Mouse (Mus musculus) adrenal gland, adult (tissue): ENCODE results near the gene Hspb6.

ENCODE experiments used
- DNase-seq, 2 experiments: peaks; one replicate each; pipeline ENCODE4 v3.0.0; 2022 to 2023; ENCODE audit warnings: low spot score in 1 of 2; ENCODE audit not compliant: inconsistent age in 2 of 2

The Hspb6 gene

DNA sequence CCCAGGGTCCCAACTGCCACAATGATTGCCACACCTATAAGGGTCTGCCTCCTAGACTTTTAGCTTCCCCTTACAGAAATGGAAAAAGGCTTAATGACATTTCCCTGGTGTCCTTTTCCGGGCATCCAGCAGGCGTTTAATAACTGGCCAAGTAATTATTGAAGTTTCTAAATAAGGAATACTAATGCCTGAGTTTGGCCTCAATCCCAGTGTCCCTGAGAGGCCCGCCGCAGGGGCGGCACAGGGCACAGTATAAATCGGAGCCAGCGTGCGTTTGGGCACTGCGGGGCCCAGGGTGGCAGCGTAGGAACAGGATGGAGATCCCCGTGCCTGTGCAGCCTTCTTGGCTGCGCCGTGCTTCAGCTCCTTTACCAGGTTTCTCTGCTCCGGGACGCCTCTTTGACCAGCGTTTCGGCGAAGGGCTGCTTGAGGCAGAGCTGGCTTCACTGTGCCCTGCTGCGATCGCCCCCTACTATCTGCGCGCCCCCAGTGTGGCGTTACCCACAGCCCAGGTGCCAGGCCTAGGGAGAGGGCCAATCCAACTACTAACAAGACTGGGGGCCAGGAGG lies 1.1 kb downstream of the Hspb6 start:
- peak; percentile 85 to 95 for DNase-seq

DNA sequence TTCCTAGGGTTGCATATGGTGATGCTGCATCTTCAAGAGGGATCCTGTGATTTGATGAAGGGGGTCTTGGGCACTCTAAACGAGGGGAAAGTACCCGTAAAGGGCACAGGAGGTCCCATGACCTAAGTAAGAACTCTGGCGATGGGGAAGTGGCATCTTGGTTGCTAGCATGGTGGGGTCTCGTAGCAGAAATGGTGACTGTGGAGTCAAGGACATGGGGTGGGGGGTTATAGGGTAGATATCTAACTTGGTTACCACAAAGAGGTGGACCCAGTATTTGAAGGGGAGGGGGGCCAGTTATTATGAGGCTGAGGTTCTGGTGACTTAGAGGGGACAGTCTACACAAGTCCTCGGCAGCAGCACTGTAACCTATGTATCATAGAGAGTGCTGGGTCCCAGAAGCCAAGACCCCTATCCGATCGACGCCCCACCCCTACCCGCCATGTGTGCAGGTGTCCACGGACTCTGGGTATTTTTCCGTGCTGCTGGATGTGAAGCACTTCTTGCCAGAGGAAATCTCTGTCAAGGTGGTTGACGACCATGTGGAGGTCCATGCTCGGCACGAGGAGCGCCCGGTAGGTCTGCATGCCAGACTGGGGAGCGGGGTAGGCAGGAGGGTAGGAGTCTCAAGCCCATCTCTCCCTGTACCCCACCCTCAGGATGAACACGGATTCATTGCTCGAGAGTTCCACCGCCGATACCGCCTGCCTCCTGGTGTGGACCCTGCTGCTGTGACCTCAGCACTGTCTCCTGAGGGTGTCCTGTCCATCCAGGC lies 2.0 kb downstream of the Hspb6 start:
- DNase-seq: peak in 1 of 2 experiments; percentile 61

DNA sequence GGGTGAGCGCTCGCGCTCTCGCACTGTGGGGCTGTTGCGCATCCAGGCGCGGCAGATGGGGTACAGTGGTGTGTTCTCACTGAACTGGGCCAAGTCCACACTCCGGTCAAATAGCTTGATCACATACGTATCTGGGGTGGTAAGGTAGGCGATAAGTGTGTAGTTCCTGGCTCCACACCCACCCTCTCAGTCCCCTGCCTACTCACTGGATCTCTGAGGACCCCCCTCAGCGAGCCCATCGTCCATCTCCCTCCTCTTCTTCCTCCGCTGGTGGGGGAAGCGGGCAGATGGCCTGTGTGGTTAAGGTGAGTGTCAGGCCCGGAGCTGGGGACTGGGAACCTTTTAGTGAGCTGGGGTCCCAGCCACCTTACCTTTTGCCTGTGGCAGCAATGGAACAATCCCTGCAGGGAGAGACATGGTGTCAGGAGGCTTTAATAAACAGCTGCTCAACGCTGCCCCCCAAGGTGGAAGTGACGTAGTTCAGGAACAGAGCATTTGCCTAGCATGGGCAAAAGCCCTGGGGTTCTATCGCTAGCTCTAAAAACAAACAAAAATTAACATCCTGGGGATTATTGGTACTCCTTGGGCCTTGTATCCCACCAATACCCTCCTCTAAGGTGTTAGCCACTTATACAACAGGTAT lies 5.0 kb downstream of the Hspb6 start:
- peak in 1 of 2 experiments; percentile 60 for DNase-seq

DNA sequence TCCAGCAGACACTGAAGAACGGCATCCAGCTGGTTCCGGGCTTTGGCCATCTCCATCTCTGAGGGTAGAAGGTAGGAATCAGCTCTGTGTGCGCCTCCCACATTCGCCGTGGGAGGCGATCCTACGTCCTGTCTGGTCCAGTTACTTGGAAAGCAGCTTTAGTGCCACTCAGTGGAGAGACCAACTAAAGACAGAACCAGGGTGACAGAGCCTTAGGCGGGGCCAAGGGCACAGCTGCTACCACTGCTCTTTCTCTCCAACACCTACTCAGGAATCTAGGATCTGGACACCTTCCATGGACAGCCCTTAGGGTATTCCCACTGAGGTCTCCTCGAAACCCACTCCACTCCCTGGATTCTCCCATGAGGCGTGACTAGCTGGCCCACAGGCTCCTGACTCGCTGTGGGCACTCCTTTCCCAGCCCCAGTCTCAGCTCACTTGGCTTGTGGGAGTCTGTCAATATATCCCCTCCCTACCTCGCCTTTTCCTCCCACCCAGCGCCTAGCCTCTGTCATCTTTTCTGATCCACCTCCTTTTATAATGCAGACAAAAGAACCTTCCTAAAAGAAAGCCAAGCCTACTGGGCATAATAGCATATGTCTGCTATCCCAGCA lies 6.0 kb downstream of the Hspb6 start:
- peak in 1 of 2 experiments; percentile 65 for DNase-seq

DNA sequence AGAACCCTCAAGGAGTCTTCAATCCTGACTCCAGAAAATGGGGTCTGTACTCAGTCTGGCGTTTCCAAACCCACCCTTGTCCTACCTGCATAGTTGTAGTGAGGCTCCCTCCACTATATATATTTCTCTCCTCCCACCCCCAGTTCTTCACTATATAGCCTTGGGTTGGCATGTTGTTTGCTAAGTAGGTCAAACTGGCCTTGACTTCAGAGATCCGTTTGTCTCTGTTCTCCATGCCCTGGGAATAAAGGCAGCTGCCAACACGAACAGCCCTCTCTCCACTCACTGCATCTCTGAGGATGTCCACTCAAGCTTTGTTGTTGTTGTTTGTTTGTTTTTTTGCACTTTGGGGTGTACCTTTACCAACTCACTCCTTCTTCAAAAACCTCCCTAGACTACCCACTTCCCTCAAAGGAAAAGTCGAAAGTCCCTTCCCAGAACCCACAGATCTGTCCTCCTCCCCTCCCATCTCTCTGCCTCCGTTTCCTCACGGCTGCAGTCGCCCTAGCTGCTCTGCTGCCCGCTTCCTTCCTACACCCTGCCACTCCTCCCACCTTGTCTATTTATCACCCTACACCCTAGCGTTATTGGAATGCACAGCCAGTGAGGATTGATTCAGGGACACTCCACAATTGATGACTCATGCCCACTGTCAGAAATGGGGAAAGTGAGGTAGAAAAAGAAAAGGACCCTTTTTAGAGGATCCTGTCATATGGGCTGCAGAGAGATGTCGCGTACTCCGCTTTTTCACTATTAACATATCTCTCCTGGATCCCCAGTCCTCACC lies 6.9 kb downstream of the Hspb6 start:
- no peak for DNase-seq

DNA sequence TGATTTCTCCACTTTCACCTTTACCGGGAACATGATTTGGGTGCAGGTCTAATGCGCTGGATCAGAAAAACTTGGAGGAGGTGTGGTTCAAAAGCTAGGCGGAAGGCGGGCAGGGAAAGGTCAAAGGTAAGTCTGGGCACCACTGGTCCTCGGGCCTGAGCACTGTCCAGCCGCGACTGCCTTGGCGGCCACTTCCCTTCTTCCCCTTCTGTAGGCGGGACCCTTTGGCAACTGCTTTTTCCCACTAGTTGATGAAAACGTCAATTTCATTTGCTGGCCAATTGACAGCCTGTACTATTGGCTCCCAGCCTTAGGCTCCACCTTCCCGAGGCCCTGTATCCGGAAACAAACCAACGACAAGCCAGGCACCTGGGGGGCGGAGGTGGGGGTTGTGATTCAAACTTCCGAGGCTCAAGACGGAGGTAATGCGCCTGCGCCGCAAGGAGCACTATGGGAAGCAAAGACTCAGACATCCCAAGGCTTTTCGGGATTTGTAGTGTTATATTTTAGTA lies 7.5 kb downstream of the Hspb6 start, which contains the start of gene Lin37:
Lin37 (minus strand) TSS at position 396 of the 512 bp plus-strand sequence.
- peak; percentile 98 to 99 for DNase-seq

DNA sequence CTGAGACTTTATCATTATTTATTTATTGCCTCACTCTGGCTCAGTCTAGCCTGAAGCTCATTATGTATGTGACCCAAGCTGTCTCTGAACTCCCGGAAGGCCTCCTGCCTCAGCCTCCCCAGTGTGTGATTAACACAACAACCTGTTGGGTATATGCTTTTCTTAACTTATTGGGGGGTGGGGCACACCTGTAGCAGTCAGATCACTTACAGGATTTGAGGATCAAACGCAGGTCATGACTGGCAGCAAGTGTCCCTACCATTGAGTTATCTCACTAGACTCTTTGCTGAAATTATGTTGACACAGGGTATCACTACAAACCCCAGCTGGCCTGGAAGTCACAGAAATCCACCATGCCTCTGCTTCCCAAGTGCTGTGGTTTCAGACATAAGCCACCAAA lies 8.3 kb downstream of the Hspb6 start:
- DNase-seq: peak in 1 of 2 experiments; percentile 43

DNA sequence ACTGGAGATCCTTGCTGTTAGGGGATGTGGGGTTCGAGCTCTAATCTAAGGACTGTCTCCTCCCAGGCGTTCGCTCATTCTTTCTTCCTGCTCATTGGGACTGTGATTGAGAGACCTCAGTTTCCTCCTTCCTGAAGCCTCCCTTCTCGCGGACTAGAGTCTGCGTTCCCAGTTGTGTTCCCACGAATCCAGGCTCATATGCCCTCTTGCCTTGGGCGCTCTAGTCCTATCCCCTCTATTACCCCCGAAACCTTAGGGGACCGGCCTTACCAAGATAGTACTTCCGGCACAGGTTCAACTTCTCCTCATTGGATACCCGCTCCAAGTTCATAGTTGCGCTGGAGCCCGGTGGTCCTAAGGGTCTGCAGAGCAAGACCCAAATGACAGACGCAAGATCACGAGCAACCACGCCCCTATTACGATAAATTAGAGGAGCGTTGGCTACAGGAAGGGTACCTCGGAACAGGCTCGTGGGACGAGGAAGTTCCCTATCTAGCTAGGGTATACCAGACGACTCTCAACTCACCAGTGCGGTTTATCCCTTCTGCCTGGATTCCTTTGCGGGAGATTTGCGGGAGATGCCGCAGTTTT lies 10.6 kb downstream of the Hspb6 start:
- DNase-seq: no peak

DNA sequence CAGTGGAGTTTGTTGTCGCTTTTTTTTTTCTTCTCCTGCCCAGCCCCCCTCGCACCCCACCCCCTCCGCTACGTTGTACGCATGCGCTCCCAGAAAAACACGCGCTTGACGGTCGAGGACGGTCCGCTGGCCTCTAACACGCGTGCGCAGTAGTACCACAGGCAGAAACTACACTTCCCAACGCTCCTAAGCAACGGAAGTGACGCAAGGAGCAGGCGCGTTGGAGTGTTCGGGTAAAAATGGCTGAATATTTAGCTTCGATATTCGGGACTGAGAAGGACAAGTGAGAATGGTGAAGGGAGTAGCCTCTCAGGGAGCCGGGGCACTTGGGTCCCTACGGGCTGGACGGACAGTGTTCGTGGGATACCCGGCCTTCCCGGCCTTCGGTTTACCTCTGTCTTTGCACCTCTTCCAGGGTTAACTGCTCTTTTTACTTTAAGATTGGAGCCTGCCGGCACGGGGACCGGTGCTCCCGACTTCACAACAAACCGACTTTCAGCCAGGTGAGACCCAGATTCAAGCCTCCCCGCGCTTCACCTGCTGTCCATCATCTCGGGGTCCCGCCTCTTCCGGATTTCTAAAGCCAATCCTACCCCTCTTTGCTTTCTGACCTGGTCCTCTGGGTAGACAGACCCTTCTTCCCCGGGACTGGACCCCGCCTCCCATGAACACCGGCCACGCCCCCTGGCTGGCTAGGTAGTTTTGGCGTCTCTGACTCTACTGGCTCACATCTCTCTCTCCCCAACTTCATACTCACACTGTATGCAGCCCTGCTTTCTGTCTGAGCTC lies 11.3 kb downstream of the Hspb6 start, which contains the start of the genes U2af1l4, Gm49396 and Psenen:
U2af1l4 (plus strand) TSS at position 185 of the 789 bp plus-strand sequence.
Gm49396 (plus strand) TSS at position 228 of the 789 bp plus-strand sequence.
Psenen (minus strand) TSS at position 511 of the 789 bp plus-strand sequence.
- peak; percentile 97 to 98 for DNase-seq

DNA sequence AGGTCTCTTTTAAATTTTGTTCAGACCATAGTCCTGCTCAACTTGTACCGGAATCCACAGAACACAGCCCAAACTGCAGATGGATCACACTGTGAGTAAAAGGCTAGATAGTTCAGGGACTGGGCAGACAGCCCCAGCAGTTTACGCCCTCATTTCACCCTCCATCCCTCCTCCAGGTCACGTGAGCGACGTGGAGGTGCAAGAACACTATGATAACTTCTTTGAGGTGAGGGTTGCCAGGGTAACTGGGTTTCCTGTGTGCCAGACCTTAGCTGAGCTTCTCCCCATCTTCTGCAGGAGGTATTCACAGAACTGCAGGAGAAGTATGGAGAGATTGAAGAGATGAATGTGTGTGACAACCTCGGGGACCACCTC lies 11.9 kb downstream of the Hspb6 start:
- DNase-seq: no peak

DNA sequence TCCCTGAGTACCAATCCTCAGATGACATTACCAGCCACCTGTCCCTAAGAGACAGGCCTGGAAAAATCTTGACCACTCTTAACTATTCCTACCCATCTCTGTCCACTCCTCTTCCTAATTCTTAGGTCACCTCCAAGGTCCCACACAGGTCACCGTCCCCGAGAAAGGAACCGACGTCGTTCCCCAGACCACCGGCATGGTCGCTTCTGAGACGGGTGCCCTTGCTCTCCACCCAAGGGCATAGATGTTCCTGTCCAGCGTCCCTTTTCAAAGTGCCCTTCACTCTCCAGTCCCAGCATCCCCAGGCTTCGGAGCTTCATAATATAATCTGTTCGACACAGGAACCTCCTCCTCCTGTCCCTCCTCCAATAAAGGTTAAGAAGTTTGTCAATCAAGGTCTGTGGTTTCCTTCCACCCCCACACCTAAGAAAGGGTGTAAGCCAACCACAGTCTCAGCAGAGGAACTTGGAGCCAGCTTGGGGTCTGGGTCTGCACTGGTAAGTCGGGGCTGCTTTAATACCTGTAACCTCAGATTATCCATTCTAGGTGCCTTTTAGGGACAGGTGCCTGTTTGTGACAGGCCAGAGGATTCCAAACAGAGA lies 13.1 kb downstream of the Hspb6 start, which contains the start of gene Igflr1:
Igflr1 (plus strand) TSS at position 458 of the 602 bp plus-strand sequence.
- peak in 1 of 2 experiments; percentile 9 for DNase-seq

DNA sequence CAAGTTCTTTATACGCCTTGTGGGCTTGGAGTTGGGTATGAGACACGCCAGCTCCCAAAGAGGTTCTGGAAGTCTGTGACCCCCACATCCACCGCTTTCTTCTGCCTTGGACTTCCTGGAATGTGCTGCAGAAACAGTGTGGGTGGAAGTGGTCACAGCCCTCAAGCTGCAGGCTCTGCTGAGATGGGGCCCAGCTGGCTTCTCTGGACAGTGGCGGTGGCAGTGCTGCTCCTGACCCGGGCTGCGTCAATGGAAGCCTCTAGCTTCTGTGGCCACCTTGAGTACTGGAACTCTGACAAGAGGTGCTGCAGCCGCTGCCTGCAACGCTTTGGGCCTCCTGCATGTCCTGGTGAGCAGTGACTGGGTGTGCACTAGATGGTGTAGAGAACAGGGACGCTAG lies 14.1 kb downstream of the Hspb6 start:
- no peak for DNase-seq

DNA sequence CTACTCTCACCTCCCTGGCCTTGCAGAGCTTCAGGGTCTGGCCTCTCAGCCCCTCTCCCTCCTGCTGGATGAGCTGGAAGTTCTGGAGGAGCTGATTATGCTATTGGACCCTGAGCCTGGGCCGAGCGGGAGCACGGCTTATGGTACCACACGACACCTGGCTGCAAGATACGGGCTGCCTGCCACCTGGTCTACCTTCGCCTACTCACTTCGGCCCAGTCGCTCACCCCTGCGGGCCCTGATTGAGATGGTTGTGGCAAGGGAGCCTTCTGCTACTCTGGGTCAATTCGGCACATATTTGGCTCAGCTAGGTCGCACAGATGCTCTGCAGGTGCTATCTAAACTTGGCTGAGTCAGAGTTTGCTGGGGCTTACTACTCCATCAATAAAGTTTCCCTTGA lies 15.6 kb downstream of the Hspb6 start:
- no peak for DNase-seq

DNA sequence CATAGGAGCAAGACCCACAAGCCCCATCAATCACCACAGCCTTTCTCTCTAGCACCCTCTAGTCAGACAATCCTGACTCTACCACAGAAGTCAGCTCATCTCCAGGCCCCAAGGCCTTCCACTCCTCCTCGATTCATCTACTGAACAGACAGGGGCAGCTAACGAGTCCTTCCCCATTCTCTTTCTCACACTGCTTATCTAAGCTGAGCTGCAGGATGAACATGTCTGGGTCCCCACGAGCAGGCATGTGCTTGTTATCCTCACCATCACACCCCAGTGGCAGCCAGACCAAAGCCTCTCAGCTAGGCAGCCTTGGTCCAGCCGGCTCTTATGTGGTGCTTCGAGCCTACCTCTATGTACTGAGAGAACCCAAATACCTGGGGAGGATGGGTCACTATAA lies 20.4 kb downstream of the Hspb6 start:
- DNase-seq: no peak

DNA sequence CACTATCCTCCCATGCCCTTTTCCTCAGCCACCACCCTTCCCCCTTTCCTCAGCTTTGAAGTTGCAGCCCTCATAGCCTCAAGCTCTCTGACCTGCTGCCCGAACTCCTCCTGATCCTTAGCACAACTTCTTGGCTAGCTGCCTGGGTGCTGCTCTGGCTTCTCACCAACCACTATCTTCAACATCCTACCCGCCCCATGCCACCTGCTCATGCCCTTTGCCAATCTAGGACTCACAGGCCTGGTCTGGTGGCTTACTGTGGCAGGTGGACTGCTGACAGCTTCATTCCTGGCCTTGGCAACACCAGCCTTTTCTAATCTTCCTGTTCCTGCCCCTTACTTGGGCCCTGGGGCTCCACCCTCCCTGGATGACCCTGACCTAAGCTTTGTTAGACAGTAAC lies 21.0 kb downstream of the Hspb6 start:
- peak; percentile 78 to 90 for DNase-seq

DNA sequence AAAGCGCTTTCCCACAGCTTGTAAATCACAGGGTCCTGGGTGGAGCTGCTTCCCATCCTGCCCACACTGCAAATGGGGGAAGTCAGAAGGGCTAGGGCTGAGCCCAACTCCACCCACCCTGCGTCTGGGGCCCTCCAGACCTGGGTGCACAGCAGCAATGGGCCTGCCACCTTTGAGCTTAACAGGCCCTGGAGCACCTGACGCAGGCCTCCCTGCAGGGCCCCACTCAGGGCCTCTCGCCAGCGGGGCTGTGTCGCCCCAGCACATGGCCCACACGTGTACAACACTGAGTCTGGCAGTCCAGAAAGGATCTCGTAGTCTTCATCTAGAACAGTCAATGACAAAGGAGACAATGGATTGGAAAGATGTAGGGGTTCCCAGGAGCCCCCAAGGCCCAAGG lies 28.0 kb downstream of the Hspb6 start:
- DNase-seq: peak in 1 of 2 experiments; percentile 10

DNA sequence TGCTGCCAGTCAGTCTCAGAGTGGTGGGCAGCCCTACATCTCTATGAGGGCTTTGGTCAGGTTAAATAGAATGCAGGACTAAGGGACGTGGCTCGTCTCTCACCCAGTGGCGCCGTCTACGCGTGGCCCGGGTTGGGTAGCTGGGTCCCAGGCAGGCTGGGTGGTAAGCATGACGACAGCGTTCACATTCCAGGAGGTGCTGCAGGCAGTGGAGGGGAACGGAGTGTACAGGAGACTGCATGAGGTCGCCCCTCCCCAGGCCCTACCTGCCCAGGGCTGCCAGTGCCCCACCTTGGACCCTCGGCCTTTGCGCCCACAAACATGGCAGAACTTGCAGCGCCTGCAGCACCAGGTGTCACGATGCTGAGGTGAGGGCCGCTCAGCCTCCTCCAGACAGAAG lies 29.6 kb downstream of the Hspb6 start:
- DNase-seq: peak in 1 of 2 experiments; percentile 31

DNA sequence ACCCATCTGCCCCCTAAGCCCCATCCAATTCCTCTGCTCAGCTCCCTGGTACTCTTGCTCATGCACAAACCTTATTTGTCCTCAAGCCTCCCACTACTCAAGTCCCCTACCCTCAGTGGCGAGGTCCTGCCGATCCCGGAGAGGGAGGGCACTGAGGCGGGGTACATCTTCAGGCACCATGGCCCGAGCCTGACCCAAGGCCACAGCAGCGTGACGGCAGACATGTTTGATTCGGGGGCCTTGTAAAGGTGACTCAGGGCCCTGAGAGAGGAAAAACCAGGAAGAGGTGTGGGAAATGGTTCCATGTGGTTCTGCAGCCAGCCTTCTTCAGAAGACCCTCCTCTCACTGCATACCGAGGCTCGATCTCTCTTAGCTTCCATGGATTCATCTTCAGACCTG lies 32.4 kb downstream of the Hspb6 start:
- DNase-seq: peak in 1 of 2 experiments; percentile 73

DNA sequence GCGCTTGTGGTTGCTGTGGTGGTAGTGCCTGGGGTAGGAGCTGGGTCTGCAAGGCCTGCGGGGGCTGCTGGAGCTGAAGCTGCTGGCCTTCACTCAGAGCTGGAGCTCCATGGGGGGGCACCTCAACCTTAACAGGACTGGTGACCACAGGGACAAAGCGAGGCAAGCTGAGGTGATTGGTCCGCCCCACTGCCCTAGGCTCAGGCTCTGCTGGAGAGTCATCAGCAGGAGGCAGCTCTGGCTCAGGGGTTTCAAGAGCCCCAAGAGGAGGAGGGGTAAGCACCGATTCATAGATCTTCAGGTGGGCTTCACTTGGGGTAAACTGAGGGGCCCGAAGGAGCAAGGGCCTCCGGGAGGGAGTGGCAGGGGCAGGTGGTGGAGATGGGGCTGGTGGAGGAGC lies 33.2 kb downstream of the Hspb6 start:
- DNase-seq: peak in 1 of 2 experiments; percentile 40
